21 mouse cellular contexts compared by ENCODE assay signal in genomic region chr4:129050901-129051417, GRCm38 (mm10). TPM values are rescaled to one million over a fixed set of nuclear protein-coding genes. Genes with fewer than 3 reads are reported as not detected.
DNase-seq lines count a peak whose midpoint lies in the region; ATAC-seq and TF ChIP-seq lines count a peak whose summit lies in the region.
"Had no signal": no experiment of that assay in that cellular context is flagged by ENCODE, and none has a peak within 500 bp of the region (broad histone marks: within the 10 kb centered on the region; RNA-seq: fewer than 3 reads in every experiment).

No protein-coding gene starts in this region.

- H3K9ac ChIP-seq in heart, embryonic 11.5 days (ENCODE audit: low read depth, low read length): no peak overlapping the region
- no peak overlapping the region for H3K9ac ChIP-seq in liver, embryonic 15.5 days
- H3K9ac ChIP-seq: forebrain, embryonic 13.5 days; kidney, embryonic 15.5 days; lung, embryonic 15.5 days had no signal

- H3K4me2 ChIP-seq in heart, embryonic 11.5 days: peak overlapping the region; percentile 17; the same call in 1 of the 2 replicates
- H3K4me2 ChIP-seq in liver, embryonic 15.5 days: peak overlapping the region; percentile 54
- H3K4me2 ChIP-seq: kidney, embryonic 15.5 days; lung, embryonic 15.5 days had no signal

- no peaks in the 10 kb centered on the region for H3K36me3 ChIP-seq in heart, embryonic 11.5 days (ENCODE audit: control insufficient read depth, insufficient read depth, low read length)
- no peaks in the 10 kb centered on the region; the same call in 1 of the 2 replicates for H3K36me3 ChIP-seq in testis, adult 2 months (ENCODE audit: control insufficient read depth, insufficient read depth, low read length)
- no peaks in the 10 kb centered on the region for H3K36me3 ChIP-seq in liver, embryonic 15.5 days (replicated peaks)
- H3K36me3 ChIP-seq: kidney, embryonic 15.5 days; lung, embryonic 15.5 days had no signal

- no peak overlapping the region for H3K4me3 ChIP-seq in heart, embryonic 11.5 days (ENCODE audit: low read depth, low read length)
- peak overlapping the region; percentile 65 for H3K4me3 ChIP-seq in testis, adult 2 months (ENCODE audit: control insufficient read depth, low read depth, low read length)
- H3K4me3 ChIP-seq in liver, embryonic 15.5 days (replicated peaks): no peak overlapping the region
- H3K4me3 ChIP-seq: forebrain, embryonic 13.5 days; kidney, embryonic 15.5 days; left cerebral cortex, adult 2 months; lung, embryonic 15.5 days; megakaryocyte, embryonic 14.5 days had no signal

- TF ChIP-seq CTCF in testis, adult 2 months (IDR thresholded peaks at IDR 0.05; ENCODE audit: control insufficient read depth, insufficient read depth, insufficient replicate concordance, low read depth, low read length): no peak

- no peak for ATAC-seq in heart, embryonic 11.5 days (replicated peaks; ENCODE audit: insufficient number of reproducible peaks, low FRiP score, low TSS enrichment)
- peak; percentile 65; the same call in 1 of the 2 replicates for ATAC-seq in liver, embryonic 15.5 days (ENCODE audit: insufficient read depth)
- ATAC-seq: forebrain, embryonic 13.5 days had no signal

- WGBS in heart, embryonic 11.5 days (ENCODE audit: insufficient replicate concordance): 35% methylated on average over 6 of the region's 6 CpGs
- 27% methylated on average over 6 of the region's 6 CpGs for WGBS in liver, embryonic 15.5 days (ENCODE audit: insufficient replicate concordance)

- peaks cover 19% of the 10 kb centered on the region for H3K4me1 ChIP-seq in heart, embryonic 11.5 days (ENCODE audit: control insufficient read depth, insufficient read depth, low read length)
- H3K4me1 ChIP-seq in testis, adult 2 months (ENCODE audit: control insufficient read depth, insufficient read depth, low read length): peaks cover 10% of the 10 kb centered on the region
- peaks cover 50% of the 10 kb centered on the region for H3K4me1 ChIP-seq in liver, embryonic 15.5 days (replicated peaks)

- H3K27me3 ChIP-seq in heart, embryonic 11.5 days (ENCODE audit: control insufficient read depth, insufficient read depth, low read length): peaks cover 16% of the 10 kb centered on the region
- H3K27me3 ChIP-seq in testis, adult 2 months (ENCODE audit: control insufficient read depth, insufficient read depth, low read length): no peaks in the 10 kb centered on the region
- H3K27me3 ChIP-seq in liver, embryonic 15.5 days: peaks cover 55% of the 10 kb centered on the region

- H3K27ac ChIP-seq in heart, embryonic 11.5 days (ENCODE audit: low read depth, low read length): no peak overlapping the region
- no peak overlapping the region for H3K27ac ChIP-seq in testis, adult 2 months (ENCODE audit: control insufficient read depth, insufficient read depth, low read depth, low read length)
- no peak overlapping the region for H3K27ac ChIP-seq in liver, embryonic 15.5 days (replicated peaks)
- H3K27ac ChIP-seq: forebrain, embryonic 13.5 days; kidney, embryonic 15.5 days; left cerebral cortex, adult 2 months; lung, embryonic 15.5 days had no signal

- DNase-seq in heart, adult 8-10 months (ENCODE audit: low spot score): no peak
- no peak for DNase-seq in testis, postnatal 14 days (ENCODE audit: low spot score)
- no peak for DNase-seq in ovary, postnatal 36 days (ENCODE audit: low spot score)
- DNase-seq in right cerebral cortex, postnatal 36 days (ENCODE audit: low spot score in 2 of 2): no peak
- no peak for DNase-seq in left cerebral cortex, adult 11 months (ENCODE audit: low spot score)
- DNase-seq: adrenal gland, postnatal 10 days; cerebellum, adult 2 months; embryo, embryonic 11 days; heart, adult 11 months; heart, postnatal 36 days; right cerebral cortex, postnatal 4 days; thymus, adult 2 months had no signal

- H3K9me3 ChIP-seq in heart, embryonic 11.5 days (replicated peaks; ENCODE audit: control insufficient read depth, low read length): no peaks in the 10 kb centered on the region
- no peaks in the 10 kb centered on the region for H3K9me3 ChIP-seq in liver, embryonic 15.5 days (replicated peaks)
- H3K9me3 ChIP-seq: forebrain, embryonic 13.5 days; kidney, embryonic 15.5 days; lung, embryonic 15.5 days had no signal

- no peak for TF ChIP-seq POLR2A in testis, adult 2 months (IDR thresholded peaks at IDR 0.05; ENCODE audit: control insufficient read depth, low read depth, low read length)

RNA-seq across cellular contexts. Expression of gene Rnf19b, which starts 7.1 kb away (rescaled TPM):
- 5.8 and 7.1 TPM in 2 replicates for polyA plus RNA-seq in heart, embryonic 11.5 days (2014; fragmentation: Nextera tagmentation; extraction: Ambion mirVana)
- total RNA-seq in heart, adult 8-10 months (2022): 10 to 100 TPM; 26.0 to 30.0 (median 27.7) TPM
- 515 and 590 TPM in 2 replicates for polyA plus RNA-seq in testis, adult 2 months (2012; rRNA removed)
- polyA plus RNA-seq in liver, embryonic 15.5 days (2015; fragmentation: Nextera tagmentation; extraction: Ambion mirVana): 4.8 and 5.5 TPM in 2 replicates

RNA-seq across cellular contexts. Expression of gene Tmem54, which starts 54.4 kb away (rescaled TPM):
- polyA plus RNA-seq in heart, embryonic 11.5 days (2014; fragmentation: Nextera tagmentation; extraction: Ambion mirVana): 0.30 and 0.66 TPM in 2 replicates
- not detected for total RNA-seq in heart, adult 8-10 months (2022)
- polyA plus RNA-seq in testis, adult 2 months (2012; rRNA removed): 0.42 and 2.4 TPM in 2 replicates
- 1.2 and 1.9 TPM in 2 replicates for polyA plus RNA-seq in liver, embryonic 15.5 days (2015; fragmentation: Nextera tagmentation; extraction: Ambion mirVana)
- total RNA-seq: adrenal gland, postnatal 10 days; heart, postnatal 36 days; layer of hippocampus, adult 18-20 months; left cerebral cortex, adult 2 months had no signal
- polyA plus RNA-seq: forebrain, embryonic 13.5 days had no signal

RNA-seq across cellular contexts. Expression of gene Ak2, which starts 59.2 kb away (rescaled TPM):
- polyA plus RNA-seq in heart, embryonic 11.5 days (2014; fragmentation: Nextera tagmentation; extraction: Ambion mirVana): 139 and 147 TPM in 2 replicates
- total RNA-seq in heart, adult 8-10 months (2022): 10 to 100 TPM; 58.0 to 66.2 (median 62.3) TPM
- polyA plus RNA-seq in testis, adult 2 months (2012; rRNA removed): 98.0 and 115 TPM in 2 replicates
- polyA plus RNA-seq in liver, embryonic 15.5 days (2015; fragmentation: Nextera tagmentation; extraction: Ambion mirVana): 119 and 121 TPM in 2 replicates

Comparison
In these comparisons a context has a peak if more than half of its experiments do, and no peak if none do; other contexts are left out.
1. RNA of gene Rnf19b, which starts 7.1 kb away (polyA plus RNA-seq): 515 to 590 TPM in testis, adult 2 months; 5.8 to 7.1 TPM in heart, embryonic 11.5 days and 4.8 to 5.5 TPM in liver, embryonic 15.5 days; every median in the first group is over 10 times any median in the second.